15 mouse cellular contexts compared by ENCODE assay signal in the genomic region with DNA sequence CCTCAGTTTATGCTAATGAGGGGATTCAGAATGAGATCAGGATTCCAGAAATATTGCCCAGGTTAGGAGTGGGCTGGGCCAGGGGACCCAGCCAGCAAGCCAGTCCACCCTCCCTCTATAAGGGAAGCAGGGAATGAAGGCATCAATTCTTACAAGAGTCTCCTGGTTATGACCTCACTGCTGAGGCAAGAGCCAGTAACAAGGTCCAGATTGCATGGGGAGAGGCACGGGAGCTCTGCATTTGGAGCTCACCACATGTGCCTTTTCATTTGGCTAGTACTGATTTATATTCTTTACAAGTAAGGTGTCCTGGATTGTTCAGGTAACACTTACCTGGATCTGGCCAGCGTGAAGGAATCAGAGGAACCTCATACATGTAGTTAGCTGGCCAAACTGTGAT.
"Had no signal": no experiment of that assay in that cellular context is flagged by ENCODE, and none has a peak within 500 bp of the region (broad histone marks: within the 10 kb centered on the region; RNA-seq: fewer than 3 reads in every experiment).

No protein-coding gene starts in this region.

- DNase-seq: retina, postnatal 1 day; right cerebral cortex, adult 18-20 months; right cerebral cortex, postnatal 14 days; right cerebral cortex, postnatal 25 days; right cerebral cortex, postnatal 4 days; spleen, adult 18-20 months; thymus, adult 18-20 months; thymus, adult 2 months; thymus, postnatal 14 days; thymus, postnatal 25 days; thymus, postnatal 36 days; thymus, postnatal 4 days had no signal

- H3K27ac ChIP-seq: neural tube, embryonic 15.5 days; stomach, embryonic 15.5 days; stomach, postnatal 0 days had no signal

- H3K9me3 ChIP-seq: neural tube, embryonic 15.5 days; stomach, embryonic 15.5 days had no signal

- H3K9ac ChIP-seq: neural tube, embryonic 15.5 days; stomach, embryonic 15.5 days had no signal

- H3K36me3 ChIP-seq: neural tube, embryonic 15.5 days had no signal

- H3K4me1 ChIP-seq: neural tube, embryonic 15.5 days; stomach, embryonic 15.5 days had no signal

- H3K4me3 ChIP-seq: neural tube, embryonic 15.5 days; stomach, embryonic 15.5 days had no signal

- H3K4me2 ChIP-seq: neural tube, embryonic 15.5 days; stomach, embryonic 15.5 days had no signal

- H3K27me3 ChIP-seq: neural tube, embryonic 15.5 days; stomach, embryonic 15.5 days had no signal
